Mouse (Mus musculus) ES-Bruce4 (cell line): ENCODE results near the gene Car10.

ENCODE experiments used
- CTCF ChIP-seq: IDR thresholded peaks from one replicate; pipeline ENCODE4 v1.8.1; 2011; ENCODE audit warnings: low read depth, low read length
- EP300 ChIP-seq: IDR thresholded peaks from 2 replicates; pipeline ENCODE4 v1.6.1; 2011; ENCODE audit warnings: low read depth, low read length; ENCODE audit not compliant: insufficient read depth
- POLR2A ChIP-seq: IDR thresholded peaks from one replicate; pipeline ENCODE4 v1.8.1; 2011; ENCODE audit warnings: low read length; ENCODE audit not compliant: insufficient read depth

- TF ChIP-seq POLR2A (no peak), CTCF (no peak), EP300 (no peak)
These were observed 57.1 kb downstream of the Car10 start for GRCm38 (mm10) chr11:93154910-93155309.
